ENCODE assay signal across 23 mouse cellular contexts in the genomic region with DNA sequence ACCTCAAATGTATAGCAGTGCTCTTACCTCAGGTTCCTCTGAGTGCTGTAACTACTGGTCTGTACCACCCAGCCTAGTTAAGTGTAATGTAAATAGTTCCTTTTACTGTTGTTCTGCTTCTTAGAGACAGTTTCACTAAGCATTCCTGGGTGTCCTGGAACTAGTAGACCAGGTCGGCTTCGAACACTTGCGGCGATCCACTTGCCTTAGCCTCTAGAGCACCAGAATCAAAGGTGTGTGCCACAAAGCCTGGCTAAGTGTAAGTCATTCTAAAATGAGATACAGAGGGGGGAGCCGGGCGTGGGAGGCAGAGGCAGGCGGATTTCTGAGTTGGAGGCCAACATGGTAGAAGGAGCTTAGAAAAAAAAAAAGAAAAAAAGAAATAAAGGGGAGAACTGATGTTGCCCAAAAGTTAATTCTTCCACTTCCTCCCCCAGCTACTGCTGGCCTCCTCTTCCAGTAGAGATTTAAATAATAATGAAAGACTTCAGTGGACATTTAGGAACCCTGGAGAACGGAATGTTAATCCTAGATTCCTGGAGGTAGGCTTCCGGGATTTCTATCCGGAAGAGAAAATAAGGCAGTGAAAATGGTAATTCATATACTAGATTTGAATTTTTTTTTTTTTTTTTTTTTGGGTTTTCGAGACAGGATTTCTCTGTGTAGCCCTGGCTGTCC. TPM values are rescaled to one million over a fixed set of nuclear protein-coding genes. Genes with fewer than 3 reads are reported as not detected.
DNase-seq lines count a peak whose midpoint lies in the region; TF ChIP-seq lines count a peak whose summit lies in the region.
"Had no signal": no experiment of that assay in that cellular context is flagged by ENCODE, and none has a peak within 500 bp of the region (broad histone marks: within the 10 kb centered on the region; RNA-seq: fewer than 3 reads in every experiment).

No protein-coding gene starts in this region.

- H3K4me1 ChIP-seq in E14TG2a.4 (replicated peaks; ENCODE audit: low read depth, low read length), result peaks cover 64% of the 10 kb centered on the region

- H3K9me3 ChIP-seq in E14TG2a.4 (ENCODE audit: low read length), result no peaks in the 10 kb centered on the region
- H3K9me3 ChIP-seq: embryonic facial prominence, embryonic 13.5 days; embryonic facial prominence, embryonic 15.5 days; forebrain, embryonic 10.5 days; forebrain, embryonic 12.5 days; G1E had no signal

- H3K36me3 ChIP-seq in E14TG2a.4 (ENCODE audit: insufficient read depth, low read length), result peaks cover 20% of the 10 kb centered on the region
- H3K36me3 ChIP-seq: embryonic facial prominence, embryonic 15.5 days; forebrain, embryonic 12.5 days had no signal

- H3K27me3 ChIP-seq in E14TG2a.4 (ENCODE audit: insufficient read depth, low read length), result no peaks in the 10 kb centered on the region
- H3K27me3 ChIP-seq: CH12.LX; embryonic facial prominence, embryonic 13.5 days; embryonic facial prominence, embryonic 15.5 days; forebrain, embryonic 12.5 days; Patski had no signal

- DNase-seq in ES-CJ7 (ENCODE audit: low read depth, low spot score), result peak; percentile 63
- peak; percentile 91 for DNase-seq in R1 (ENCODE audit: low read depth, low spot score)
- DNase-seq in cerebellum, postnatal 10 days, result no peak
- no peak for DNase-seq in spleen, adult 12 weeks (ENCODE audit: low spot score)
- no peak for DNase-seq in gastrocnemius, postnatal 4 days (ENCODE audit: low spot score in 2 of 2)
- DNase-seq: adrenal gland, adult 8-10 months; adrenal gland, postnatal 14 days; adrenal gland, postnatal 36 days; B cell, adult 2 months; cerebellum, adult 11-12 months; cerebellum, adult 2 months; cerebellum, postnatal 14 days; cerebellum, postnatal 36 days; embryo, embryonic 11 days had no signal

- no peak for TF ChIP-seq CTCF in E14TG2a.4 (conservative IDR thresholded peaks at IDR 0.05; ENCODE audit: low read length)

- peak overlapping the region; percentile 98 for H3K4me3 ChIP-seq in E14TG2a.4 (replicated peaks; ENCODE audit: low read length)
- H3K4me3 ChIP-seq: embryonic facial prominence, embryonic 13.5 days; embryonic facial prominence, embryonic 15.5 days; erythroblast, embryonic 14.5 days; forebrain, embryonic 10.5 days; forebrain, embryonic 12.5 days had no signal

RNA-seq across cellular contexts. Expression of gene Hells, which starts 2.1 kb away (rescaled TPM):
- 10 to 100 TPM; 12.4 to 13.6 TPM for total RNA-seq in gastrocnemius, postnatal 4 days (2021)

Comparison
In these comparisons a context has a peak if more than half of its experiments do, and no peak if none do; other contexts are left out.
1. DNase-seq: peak in ES-CJ7 (single experiment) and R1 (single experiment); none in cerebellum, postnatal 10 days (0 of 2), spleen, adult 12 weeks (single experiment) and gastrocnemius, postnatal 4 days (0 of 2).